Mouse (Mus musculus): Measurements from ENCODE around the gene Clgn.

DNA sequence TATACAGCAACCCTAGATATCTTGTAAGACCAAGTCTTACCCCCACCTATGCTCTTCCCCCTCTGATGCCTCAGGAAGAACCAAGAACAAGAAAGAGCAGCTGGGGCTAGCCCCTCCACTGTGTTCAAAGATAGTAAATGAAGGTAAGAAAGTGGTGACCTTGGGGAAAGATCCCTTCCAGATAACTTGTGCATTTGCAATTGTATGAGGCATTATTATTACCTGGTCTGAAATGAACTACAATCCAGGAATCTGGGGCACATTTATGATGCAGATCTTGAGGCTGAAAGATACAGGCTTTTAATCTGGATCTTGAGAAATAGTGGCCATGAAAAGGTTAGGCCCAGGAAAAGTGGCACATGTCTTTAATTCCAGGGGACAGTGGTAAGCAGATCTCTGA, 12.4 kb upstream of the Clgn start:
- TF ChIP-seq POLR2A (IDR thresholded peaks at IDR 0.05; ENCODE audit: control insufficient read depth in 1 of 2, insufficient read depth in 1 of 2, low read depth in 1 of 2, low read length in 2 of 2, poor library complexity in 1 of 2): no peak
- TF ChIP-seq EP300 (IDR thresholded peaks at IDR 0.05; ENCODE audit: low read depth in 1 of 2, low read length in 2 of 2): no peak
- no peak for TF ChIP-seq CTCF (IDR thresholded peaks at IDR 0.05 in 2 of 3, conservative IDR thresholded peaks at IDR 0.05 in 1 of 3; ENCODE audit: control insufficient read depth in 1 of 3, insufficient read depth in 1 of 3, low read depth in 2 of 3, low read length in 3 of 3, poor library complexity in 1 of 3, severe bottlenecking in 1 of 3)
- TF ChIP-seq BHLHE40 (IDR thresholded peaks at IDR 0.05; ENCODE audit: borderline replicate concordance, low read depth, low read length): no peak
- no peak for TF ChIP-seq ZNF384 (IDR thresholded peaks at IDR 0.05; ENCODE audit: low read depth, low read length)
- TF ChIP-seq NRF1 (IDR thresholded peaks at IDR 0.05; ENCODE audit: insufficient read depth, low read depth, low read length, poor library complexity, severe bottlenecking): no peak
- no peak for TF ChIP-seq ZKSCAN1 (IDR thresholded peaks at IDR 0.05; ENCODE audit: low read depth, low read length)

Data from MEL (cell line).